In the genomic region with DNA sequence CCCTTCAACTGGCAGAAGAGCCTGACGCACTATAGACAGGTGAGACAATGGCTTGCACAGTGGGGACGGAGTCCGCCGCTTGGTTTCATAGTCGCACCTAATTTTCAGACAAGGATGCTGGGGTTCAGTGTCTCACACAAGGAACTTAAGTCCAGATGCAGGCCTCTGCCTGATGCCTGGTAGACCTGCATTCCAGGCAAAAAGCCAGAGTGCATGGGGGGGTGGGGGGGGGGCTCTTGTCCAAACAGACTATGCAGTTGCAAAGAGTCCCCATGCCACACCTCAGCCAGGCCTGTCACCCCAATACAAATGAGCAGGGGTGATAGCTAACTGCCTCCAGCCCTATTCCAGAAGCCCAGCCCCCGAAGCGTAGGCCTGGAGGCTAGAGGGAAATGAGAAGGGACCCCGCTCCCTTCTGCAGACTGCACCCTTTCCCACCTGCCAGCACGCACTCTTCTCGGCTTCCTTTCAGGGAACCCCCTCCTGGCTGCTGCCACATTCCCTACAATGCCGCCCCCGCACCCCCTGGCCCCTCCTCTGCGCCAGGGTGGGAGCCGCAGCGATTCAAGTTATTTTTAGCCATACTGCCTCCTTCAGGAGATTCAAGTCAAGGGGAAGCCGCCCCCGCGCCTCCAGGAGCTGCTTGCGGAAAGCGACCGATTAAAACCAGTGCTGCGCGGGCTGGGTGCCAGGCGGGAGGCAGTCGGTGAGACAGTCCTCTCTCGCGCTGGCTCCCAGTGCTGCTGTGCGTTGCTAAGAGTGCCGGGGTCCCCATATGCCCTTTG, we compare ENCODE assay signal across 7 mouse cellular contexts. TPM values are rescaled to one million over a fixed set of nuclear protein-coding genes. Genes with fewer than 3 reads are reported as not detected.
DNase-seq lines count a peak whose midpoint lies in the region; ATAC-seq lines count a peak whose summit lies in the region.

No protein-coding gene starts in this region.

- peak; percentile 60 for ATAC-seq in embryonic facial prominence, embryonic 14.5 days (ENCODE audit: low read depth)
- ATAC-seq in kidney, embryonic 14.5 days (ENCODE audit: low FRiP score, low TSS enrichment), result peak; percentile 58
- peak; percentile 60 for ATAC-seq in limb, embryonic 13.5 days (ENCODE audit: low FRiP score, low read depth)
- ATAC-seq in midbrain, embryonic 14.5 days (ENCODE audit: low FRiP score, low TSS enrichment), result peak; percentile 43; the same call in 1 of the 2 replicates

- H3K9me3 ChIP-seq in embryonic facial prominence, embryonic 14.5 days (ENCODE audit: control insufficient read depth, low read length), result no peaks in the 10 kb centered on the region
- no peaks in the 10 kb centered on the region for H3K9me3 ChIP-seq in heart, embryonic 10.5 days
- no peaks in the 10 kb centered on the region for H3K9me3 ChIP-seq in kidney, embryonic 14.5 days (ENCODE audit: control insufficient read depth, low read length)
- no peaks in the 10 kb centered on the region for H3K9me3 ChIP-seq in limb, embryonic 13.5 days
- H3K9me3 ChIP-seq in midbrain, embryonic 14.5 days (ENCODE audit: control insufficient read depth, low read length), result no peaks in the 10 kb centered on the region

- H3K4me3 ChIP-seq in embryonic facial prominence, embryonic 14.5 days (ENCODE audit: low read depth, low read length), result peak overlapping the region; percentile 22
- H3K4me3 ChIP-seq in heart, embryonic 10.5 days, result peak overlapping the region; percentile 54
- H3K4me3 ChIP-seq in kidney, embryonic 14.5 days (ENCODE audit: low read length), result peak overlapping the region; percentile 20
- peak overlapping the region; percentile 28 for H3K4me3 ChIP-seq in limb, embryonic 13.5 days
- H3K4me3 ChIP-seq in midbrain, embryonic 14.5 days (replicated peaks; ENCODE audit: low read depth, low read length), result peak overlapping the region; percentile 22

- peak overlapping the region; percentile 57 for H3K27ac ChIP-seq in embryonic facial prominence, embryonic 14.5 days (replicated peaks; ENCODE audit: low read depth, low read length)
- H3K27ac ChIP-seq in heart, embryonic 10.5 days, result peak overlapping the region; percentile 83
- H3K27ac ChIP-seq in kidney, embryonic 14.5 days (ENCODE audit: low read depth, low read length), result peak overlapping the region; percentile 43; the same call in 1 of the 2 replicates
- peak overlapping the region; percentile 80 for H3K27ac ChIP-seq in limb, embryonic 13.5 days
- H3K27ac ChIP-seq in midbrain, embryonic 14.5 days (replicated peaks; ENCODE audit: low read depth, low read length), result peak overlapping the region; percentile 49

- peaks cover 38% of the 10 kb centered on the region for H3K4me1 ChIP-seq in embryonic facial prominence, embryonic 14.5 days (ENCODE audit: control insufficient read depth, insufficient read depth, low read length)
- H3K4me1 ChIP-seq in heart, embryonic 10.5 days, result peaks cover 44% of the 10 kb centered on the region
- peaks cover 44% of the 10 kb centered on the region for H3K4me1 ChIP-seq in kidney, embryonic 14.5 days (ENCODE audit: control insufficient read depth, insufficient read depth, low read length)
- peaks cover 55% of the 10 kb centered on the region for H3K4me1 ChIP-seq in limb, embryonic 13.5 days
- H3K4me1 ChIP-seq in midbrain, embryonic 14.5 days (ENCODE audit: control insufficient read depth, insufficient read depth, low read length), result peaks cover 27% of the 10 kb centered on the region

- H3K27me3 ChIP-seq in embryonic facial prominence, embryonic 14.5 days (replicated peaks; ENCODE audit: control insufficient read depth, insufficient read depth, low read length), result no peaks in the 10 kb centered on the region
- H3K27me3 ChIP-seq in heart, embryonic 10.5 days (ENCODE audit: insufficient read depth, poor library complexity, severe bottlenecking), result peaks cover 21% of the 10 kb centered on the region
- H3K27me3 ChIP-seq in kidney, embryonic 14.5 days (ENCODE audit: control insufficient read depth, insufficient read depth, low read length), result no peaks in the 10 kb centered on the region
- H3K27me3 ChIP-seq in limb, embryonic 13.5 days, result no peaks in the 10 kb centered on the region
- no peaks in the 10 kb centered on the region for H3K27me3 ChIP-seq in midbrain, embryonic 14.5 days (ENCODE audit: control insufficient read depth, insufficient read depth, low read length)

- H3K36me3 ChIP-seq in embryonic facial prominence, embryonic 14.5 days (ENCODE audit: control insufficient read depth, insufficient read depth, low read length), result no peaks in the 10 kb centered on the region
- no peaks in the 10 kb centered on the region for H3K36me3 ChIP-seq in heart, embryonic 10.5 days
- no peaks in the 10 kb centered on the region for H3K36me3 ChIP-seq in kidney, embryonic 14.5 days (ENCODE audit: control insufficient read depth, insufficient read depth, low read length)
- no peaks in the 10 kb centered on the region for H3K36me3 ChIP-seq in limb, embryonic 13.5 days
- no peaks in the 10 kb centered on the region for H3K36me3 ChIP-seq in midbrain, embryonic 14.5 days (ENCODE audit: control insufficient read depth, insufficient read depth, low read length)

- H3K4me2 ChIP-seq in embryonic facial prominence, embryonic 14.5 days (ENCODE audit: low read depth, low read length), result peak overlapping the region; percentile 56
- H3K4me2 ChIP-seq in kidney, embryonic 14.5 days (replicated peaks; ENCODE audit: low read depth, low read length), result peak overlapping the region; percentile 54
- H3K4me2 ChIP-seq in limb, embryonic 13.5 days (replicated peaks), result peak overlapping the region; percentile 63
- peak overlapping the region; percentile 57 for H3K4me2 ChIP-seq in midbrain, embryonic 14.5 days (ENCODE audit: low read length)

- peak overlapping the region; percentile 48 for H3K9ac ChIP-seq in embryonic facial prominence, embryonic 14.5 days (ENCODE audit: low read depth, low read length)
- H3K9ac ChIP-seq in kidney, embryonic 14.5 days (ENCODE audit: low read depth, low read length), result peak overlapping the region; percentile 44; the same call in 1 of the 2 replicates
- H3K9ac ChIP-seq in limb, embryonic 13.5 days, result peak overlapping the region; percentile 62
- H3K9ac ChIP-seq in midbrain, embryonic 14.5 days (replicated peaks; ENCODE audit: low read length), result peak overlapping the region; percentile 50

- DNase-seq in adrenal gland, postnatal 4 days (ENCODE audit: low spot score in 2 of 2), result peak; percentile 36 to 50
- DNase-seq in embryonic facial prominence, embryonic 14.5 days (ENCODE audit: low spot score), result peak; percentile 96
- DNase-seq in heart, embryonic 10.5 days (ENCODE audit: low spot score), result peak; percentile 88
- DNase-seq in midbrain, embryonic 14.5 days, result peak; percentile 88
- DNase-seq in telencephalon, adult 2 months (ENCODE audit: low read depth, low spot score), result peak; percentile 96

- WGBS in embryonic facial prominence, embryonic 14.5 days, result 13% methylated on average over 21 of the region's 29 CpGs
- 17% methylated on average over 29 of the region's 29 CpGs for WGBS in heart, embryonic 10.5 days
- 15% methylated on average over 29 of the region's 29 CpGs for WGBS in kidney, embryonic 14.5 days
- WGBS in limb, embryonic 13.5 days, result 10% methylated on average over 29 of the region's 29 CpGs
- 14% methylated on average over 29 of the region's 29 CpGs for WGBS in midbrain, embryonic 14.5 days

RNA-seq across cellular contexts. Expression of gene Rpl29, which starts 11.2 kb away (rescaled TPM):
- 100 to 1,000 TPM; 607 to 624 TPM for total RNA-seq in adrenal gland, postnatal 4 days (2021)
- polyA plus RNA-seq in embryonic facial prominence, embryonic 14.5 days (2014; fragmentation: Nextera tagmentation; extraction: Ambion mirVana), result 1,079 and 1,109 TPM in 2 replicates
- polyA plus RNA-seq in heart, embryonic 10.5 days (2016; fragmentation: Nextera tagmentation; extraction: Ambion mirVana), result 735 and 862 TPM in 2 replicates
- polyA plus RNA-seq in kidney, embryonic 14.5 days (2014; fragmentation: Nextera tagmentation; extraction: Ambion mirVana), result 1,370 and 1,590 TPM in 2 replicates
- 876 and 951 TPM in 2 replicates for polyA plus RNA-seq in limb, embryonic 13.5 days (2015; fragmentation: Nextera tagmentation; extraction: Ambion mirVana)
- polyA plus RNA-seq in midbrain, embryonic 14.5 days (2014; fragmentation: Nextera tagmentation; extraction: Ambion mirVana), result 708 and 777 TPM in 2 replicates

RNA-seq across cellular contexts. Expression of gene Acy1, which starts 20.1 kb away (rescaled TPM):
- total RNA-seq in adrenal gland, postnatal 4 days (2021), result 10 to 100 TPM; 23.1 to 23.4 TPM
- 37.9 and 45.1 TPM in 2 replicates for polyA plus RNA-seq in embryonic facial prominence, embryonic 14.5 days (2014; fragmentation: Nextera tagmentation; extraction: Ambion mirVana)
- polyA plus RNA-seq in heart, embryonic 10.5 days (2016; fragmentation: Nextera tagmentation; extraction: Ambion mirVana), result 31.2 and 45.1 TPM in 2 replicates
- 41.1 and 44.5 TPM in 2 replicates for polyA plus RNA-seq in kidney, embryonic 14.5 days (2014; fragmentation: Nextera tagmentation; extraction: Ambion mirVana)
- 48.2 and 51.2 TPM in 2 replicates for polyA plus RNA-seq in limb, embryonic 13.5 days (2015; fragmentation: Nextera tagmentation; extraction: Ambion mirVana)
- 19.1 and 21.6 TPM in 2 replicates for polyA plus RNA-seq in midbrain, embryonic 14.5 days (2014; fragmentation: Nextera tagmentation; extraction: Ambion mirVana)

RNA-seq across cellular contexts. Expression of gene Abhd14b, which starts 29.2 kb away (rescaled TPM):
- total RNA-seq in adrenal gland, postnatal 4 days (2021), result 10 to 100 TPM; 43.5 to 44.1 TPM
- polyA plus RNA-seq in embryonic facial prominence, embryonic 14.5 days (2014; fragmentation: Nextera tagmentation; extraction: Ambion mirVana), result 21.5 and 30.3 TPM in 2 replicates
- polyA plus RNA-seq in heart, embryonic 10.5 days (2016; fragmentation: Nextera tagmentation; extraction: Ambion mirVana), result 4.8 and 7.8 TPM in 2 replicates
- 18.7 and 25.6 TPM in 2 replicates for polyA plus RNA-seq in kidney, embryonic 14.5 days (2014; fragmentation: Nextera tagmentation; extraction: Ambion mirVana)
- polyA plus RNA-seq in limb, embryonic 13.5 days (2015; fragmentation: Nextera tagmentation; extraction: Ambion mirVana), result 20.1 and 20.5 TPM in 2 replicates
- polyA plus RNA-seq in midbrain, embryonic 14.5 days (2014; fragmentation: Nextera tagmentation; extraction: Ambion mirVana), result 6.0 and 6.8 TPM in 2 replicates

RNA-seq across cellular contexts. Expression of gene Abhd14a, which starts 29.4 kb away (rescaled TPM):
- total RNA-seq in adrenal gland, postnatal 4 days (2021), result 10 to 100 TPM; 29.8 to 30.2 TPM
- polyA plus RNA-seq in embryonic facial prominence, embryonic 14.5 days (2014; fragmentation: Nextera tagmentation; extraction: Ambion mirVana), result 60.9 and 66.1 TPM in 2 replicates
- 42.0 and 46.2 TPM in 2 replicates for polyA plus RNA-seq in heart, embryonic 10.5 days (2016; fragmentation: Nextera tagmentation; extraction: Ambion mirVana)
- polyA plus RNA-seq in kidney, embryonic 14.5 days (2014; fragmentation: Nextera tagmentation; extraction: Ambion mirVana), result 50.2 and 58.8 TPM in 2 replicates
- 73.3 and 75.5 TPM in 2 replicates for polyA plus RNA-seq in limb, embryonic 13.5 days (2015; fragmentation: Nextera tagmentation; extraction: Ambion mirVana)
- 51.2 and 68.8 TPM in 2 replicates for polyA plus RNA-seq in midbrain, embryonic 14.5 days (2014; fragmentation: Nextera tagmentation; extraction: Ambion mirVana)

RNA-seq across cellular contexts. Expression of gene Pcbp4, which starts 35.1 kb away (rescaled TPM):
- total RNA-seq in adrenal gland, postnatal 4 days (2021), result 10 to 100 TPM; 59.5 to 63.8 TPM
- polyA plus RNA-seq in embryonic facial prominence, embryonic 14.5 days (2014; fragmentation: Nextera tagmentation; extraction: Ambion mirVana), result 90.2 and 101 TPM in 2 replicates
- polyA plus RNA-seq in heart, embryonic 10.5 days (2016; fragmentation: Nextera tagmentation; extraction: Ambion mirVana), result 135 and 186 TPM in 2 replicates
- 129 and 147 TPM in 2 replicates for polyA plus RNA-seq in kidney, embryonic 14.5 days (2014; fragmentation: Nextera tagmentation; extraction: Ambion mirVana)
- 129 and 137 TPM in 2 replicates for polyA plus RNA-seq in limb, embryonic 13.5 days (2015; fragmentation: Nextera tagmentation; extraction: Ambion mirVana)
- polyA plus RNA-seq in midbrain, embryonic 14.5 days (2014; fragmentation: Nextera tagmentation; extraction: Ambion mirVana), result 219 and 247 TPM in 2 replicates

Comparison
In these comparisons a context has a peak if more than half of its experiments do, and no peak if none do; other contexts are left out.
1. Peak in every context shown above with its lines: DNase-seq, ATAC-seq, H3K4me3 ChIP-seq and H3K27ac ChIP-seq.
2. DNase-seq: peak in every context shown above with its lines; median percentile 96 in embryonic facial prominence, embryonic 14.5 days; 96 in telencephalon, adult 2 months; 88 in heart, embryonic 10.5 days; 88 in midbrain, embryonic 14.5 days; 43 in adrenal gland, postnatal 4 days.